Mouse (Mus musculus) ES-E14 (cell line): Measurements from ENCODE around the gene Kctd14. TPM values are rescaled to one million over a fixed set of nuclear protein-coding genes. Genes with fewer than 3 reads are reported as not detected.

Source experiments
- DNase-seq: peaks from one replicate; pipeline ENCODE4 v3.0.0-alpha.2; 2013; ENCODE audit warnings: low read depth, low spot score
- H3K27ac ChIP-seq: 2 replicates; pipeline ENCODE4 v1.5.1; 2012; ENCODE audit warnings: low read depth, mild to moderate bottlenecking, low read length, moderate library complexity, mixed read lengths; ENCODE audit not compliant: poor library complexity, insufficient read depth, severe bottlenecking
- H3K36me3 ChIP-seq: 2 replicates; pipeline ENCODE4 v1.6.1; 2012; ENCODE audit warnings: mild to moderate bottlenecking, low read length, moderate library complexity, mixed read lengths; ENCODE audit not compliant: control insufficient read depth, poor library complexity, insufficient read depth, severe bottlenecking
- H3K4me1 ChIP-seq, 2 experiments: fragments of 150-350 bp in 1 of 2; sonication (generic) in 1 of 2; 2 replicates each; pipeline ENCODE4 v1.6.1; 2012; ENCODE audit warnings: low read length in 2 of 2, mild to moderate bottlenecking in 1 of 2, mixed read lengths in 1 of 2; ENCODE audit not compliant: control insufficient read depth in 2 of 2, insufficient read depth in 2 of 2, poor library complexity in 1 of 2
- H3K4me3 ChIP-seq, 2 experiments: fragments of 150-350 bp in 1 of 2; sonication (generic) in 1 of 2; 2 replicates each; pipeline ENCODE4 v1.5.1; 2012; ENCODE audit warnings: low read length in 2 of 2, low read depth in 1 of 2, mild to moderate bottlenecking in 1 of 2, mixed read lengths in 1 of 2; ENCODE audit not compliant: insufficient read depth in 1 of 2, poor library complexity in 1 of 2, severe bottlenecking in 1 of 2
- H3K9ac ChIP-seq: 2 replicates; pipeline ENCODE4 v1.6.1; 2012; ENCODE audit warnings: low read depth, mild to moderate bottlenecking, low read length, mixed read lengths; ENCODE audit not compliant: poor library complexity, insufficient read depth, severe bottlenecking
- H3K9me3 ChIP-seq: fragments of 150-350 bp; sonication (generic); 2 replicates; pipeline ENCODE4 v1.6.1; 2012; ENCODE audit warnings: low read depth, mild to moderate bottlenecking, low read length; ENCODE audit not compliant: control insufficient read depth, insufficient read depth
- CHD2 ChIP-seq: IDR thresholded peaks from 2 replicates; pipeline ENCODE4 v1.6.1; 2014; ENCODE audit warnings: mild to moderate bottlenecking, low read depth, low read length, inconsistent platforms
- HCFC1 ChIP-seq: IDR thresholded peaks from 2 replicates; pipeline ENCODE4 v1.6.1; 2012; ENCODE audit warnings: low read length, inconsistent platforms, borderline replicate concordance; ENCODE audit not compliant: insufficient read depth
- MAFK ChIP-seq: IDR thresholded peaks from 2 replicates; pipeline ENCODE4 v1.6.1; 2014; ENCODE audit warnings: mild to moderate bottlenecking, low read depth, low read length, inconsistent platforms; ENCODE audit not compliant: insufficient read depth
- ZC3H11A ChIP-seq: IDR thresholded peaks from 2 replicates; pipeline ENCODE4 v1.6.1; 2012; ENCODE audit warnings: low read depth, mild to moderate bottlenecking, inconsistent platforms, low read length, borderline replicate concordance
- ZNF384 ChIP-seq: IDR thresholded peaks from 2 replicates; pipeline ENCODE4 v1.6.1; 2012; ENCODE audit warnings: low read depth, low read length, inconsistent platforms
- in situ Hi-C, 2 experiments: fragments of 600-800 bp; cut with MboI; formaldehyde crosslinking; loops; one replicate each; pipeline ENCODE4 v1.15.1; 2025; ENCODE audit warnings: low sequenced_read_pairs in 2 of 2, inconsistent platforms in 1 of 2; ENCODE audit not compliant: unreplicated experiment in 2 of 2
- total RNA-seq: library from RNA; depleted of rRNA; stranded (reverse); fragments of 300-350 nt; gene quantifications from 2 replicates; pipeline ENCODE4 v1.2.3, GENCODE M21; 2012

Gene Kctd14
- total RNA-seq, 1 experiment: 0.09 TPM

DNA sequence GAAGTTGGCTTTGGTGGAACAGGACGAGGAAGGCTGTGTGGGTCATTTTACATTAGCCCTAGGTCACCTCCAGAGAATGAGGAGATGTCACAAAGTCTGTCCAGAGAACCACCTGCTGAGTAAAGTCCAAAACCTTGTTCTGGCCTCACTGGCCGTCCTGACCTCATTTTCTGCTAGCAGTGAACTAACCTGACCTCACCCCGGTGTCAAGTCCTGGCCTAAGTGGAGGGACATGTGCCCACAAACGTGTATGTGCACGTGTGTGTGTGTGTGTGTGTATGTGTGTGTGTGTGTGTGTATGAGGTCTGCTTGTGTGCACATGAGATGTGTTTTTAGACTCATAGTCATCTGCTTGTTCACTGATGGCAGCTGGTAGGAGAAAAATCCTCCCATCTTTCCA is 27.4 kb upstream of the Kctd14 start:
- DNase-seq: no peak
- peaks cover 0 to 9% of the 10 kb centered on the region in 2 experiments; a peak in 2 of 4 replicates for H3K4me1 ChIP-seq
- no peak overlapping the region for H3K27ac ChIP-seq
- in situ Hi-C loops: no loop called here
- no peak for TF ChIP-seq HCFC1
- no peak for TF ChIP-seq MAFK
- TF ChIP-seq ZC3H11A: no peak
- no peak for TF ChIP-seq ZNF384
- no peak for TF ChIP-seq CHD2
- H3K4me3 ChIP-seq: no peak overlapping the region
- H3K9me3 ChIP-seq: no peaks in the 10 kb centered on the region
- H3K36me3 ChIP-seq: no peaks in the 10 kb centered on the region
- H3K9ac ChIP-seq: no peak overlapping the region

DNA sequence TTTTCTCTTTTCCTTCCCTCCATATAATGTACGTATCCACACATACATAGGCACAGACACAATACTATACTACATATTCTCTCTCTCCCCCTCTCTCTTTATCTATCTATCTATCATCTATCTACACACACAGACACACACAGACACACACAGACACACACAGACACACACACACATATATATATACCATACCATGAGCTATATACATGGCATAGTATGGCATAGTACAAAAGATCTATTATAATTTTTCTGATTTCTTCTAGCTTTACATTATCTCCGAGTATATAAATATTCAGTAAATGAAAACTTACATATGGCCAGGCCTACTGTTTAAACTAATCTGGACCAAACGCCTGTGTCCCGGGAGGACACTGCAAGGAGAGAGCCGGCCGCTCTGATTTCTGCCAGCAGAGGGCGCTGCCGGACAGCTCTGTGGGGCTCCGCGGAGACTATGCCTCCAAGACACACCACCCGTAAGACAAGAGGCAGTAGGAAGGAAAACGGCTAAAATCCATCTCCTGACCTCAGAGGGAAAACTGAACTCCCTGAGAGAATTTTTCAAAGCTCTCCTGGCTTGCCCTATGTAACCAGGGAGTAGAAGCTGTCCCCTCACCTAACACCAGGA is 26.4 kb upstream of the Kctd14 start:
- no peaks in the 10 kb centered on the region for H3K36me3 ChIP-seq
- peak; percentile 54 for DNase-seq
- no peak overlapping the region; the same call in 1 of the 2 replicates for H3K9ac ChIP-seq
- no peak overlapping the region for H3K27ac ChIP-seq
- H3K4me1 ChIP-seq: peaks cover 0 to 9% of the 10 kb centered on the region in 2 experiments; a peak in 2 of 4 replicates
- in situ Hi-C loops: no loop called here
- TF ChIP-seq CHD2 (no peak), MAFK (no peak), HCFC1 (no peak), ZC3H11A (peak; percentile 60; the same call in 1 of the 2 replicates), ZNF384 (no peak)
- no peak overlapping the region for H3K4me3 ChIP-seq
- H3K9me3 ChIP-seq: no peaks in the 10 kb centered on the region

DNA sequence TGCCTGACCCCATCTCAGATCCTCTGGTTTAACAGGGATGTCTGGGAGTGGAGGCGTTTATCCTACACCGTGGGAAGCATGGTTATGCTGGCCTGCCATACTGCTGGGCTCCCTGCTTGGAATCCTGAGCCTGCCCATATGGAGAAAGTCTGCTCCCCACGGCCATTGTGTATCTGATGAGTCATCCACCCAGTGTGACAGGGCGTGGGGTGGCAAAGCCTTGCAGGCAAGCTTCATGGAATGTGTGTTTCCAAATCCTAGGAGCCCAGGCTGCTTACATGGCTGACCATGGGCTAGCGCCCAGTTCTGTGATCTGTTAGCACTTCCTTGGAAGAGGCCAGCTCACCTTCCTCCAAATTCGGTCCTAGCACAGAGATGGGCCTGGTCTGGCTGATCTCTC is 24.6 kb upstream of the Kctd14 start:
- no peak overlapping the region for H3K4me3 ChIP-seq
- no peaks in the 10 kb centered on the region for H3K9me3 ChIP-seq
- H3K4me1 ChIP-seq: peaks cover 0 to 9% of the 10 kb centered on the region in 2 experiments; a peak in 2 of 4 replicates
- TF ChIP-seq ZNF384: no peak
- no peak for TF ChIP-seq MAFK
- TF ChIP-seq ZC3H11A: no peak
- no peak for TF ChIP-seq HCFC1
- TF ChIP-seq CHD2: no peak
- H3K36me3 ChIP-seq: no peaks in the 10 kb centered on the region
- no peak overlapping the region for H3K27ac ChIP-seq
- in situ Hi-C loops: no loop called here
- DNase-seq: no peak
- H3K9ac ChIP-seq: no peak overlapping the region

DNA sequence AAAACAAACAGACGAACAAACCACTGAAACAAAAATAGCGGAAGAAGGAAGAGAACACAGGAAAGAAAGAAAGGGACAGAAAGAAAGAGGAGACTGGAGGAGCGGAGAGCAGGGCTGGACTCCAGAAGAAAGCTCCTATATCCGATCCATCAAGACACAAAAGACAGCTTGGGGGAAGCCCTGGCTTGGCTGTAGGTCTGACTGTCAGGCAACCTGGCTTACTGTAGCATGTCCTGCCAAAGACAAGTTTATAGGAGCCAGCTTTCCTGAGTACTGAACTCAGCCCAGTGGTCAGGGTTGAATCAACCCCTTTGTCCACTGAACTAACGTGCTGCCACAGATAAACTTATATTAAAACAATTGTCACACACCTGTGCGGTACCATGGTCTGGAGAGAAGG is 23.8 kb upstream of the Kctd14 start:
- in situ Hi-C loops: no loop called here
- TF ChIP-seq ZNF384: no peak
- TF ChIP-seq ZC3H11A: no peak
- no peak for TF ChIP-seq MAFK
- no peak for TF ChIP-seq HCFC1
- TF ChIP-seq CHD2: no peak
- no peak overlapping the region for H3K9ac ChIP-seq

More for the DNA sequence above, 23.8 kb upstream of the Kctd14 start:
- Histone ChIP-seq H3K27ac (no peak overlapping the region), H3K9me3 (no peaks in the 10 kb centered on the region), H3K4me1 (peaks cover 0 to 9% of the 10 kb centered on the region in 2 experiments; a peak in 2 of 4 replicates), H3K36me3 (no peaks in the 10 kb centered on the region), H3K4me3 (no peak overlapping the region)
- no peak for DNase-seq
